ENCODE assay signal across 8 mouse cellular contexts in the genomic region with DNA sequence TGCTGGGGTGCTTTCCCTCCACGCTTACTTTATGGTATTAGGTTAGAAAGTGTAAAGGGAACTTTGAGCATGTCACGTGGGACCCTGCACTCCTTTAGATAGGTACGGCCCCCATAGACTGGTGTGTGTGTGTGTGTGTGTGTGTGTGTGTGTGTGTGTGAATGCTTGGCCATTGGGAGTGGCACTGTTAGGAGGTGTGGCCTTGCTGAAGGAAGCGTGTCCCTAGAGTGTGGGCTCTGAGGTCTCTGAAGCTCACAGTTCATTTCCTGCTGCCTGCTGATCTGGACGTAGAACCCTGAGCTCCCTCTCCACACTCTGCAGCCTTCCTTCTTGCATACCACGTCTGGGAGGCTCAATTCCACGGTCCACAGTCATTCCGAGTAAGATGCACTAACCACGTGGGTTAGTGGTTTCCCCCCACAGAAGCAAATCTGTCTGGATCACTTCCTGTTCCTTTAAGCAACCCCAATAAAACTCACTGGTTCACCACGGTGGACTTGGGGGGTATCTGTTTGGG. TPM values are rescaled to one million over a fixed set of nuclear protein-coding genes. Genes with fewer than 3 reads are reported as not detected.
A peak's percentile ranks its signal among the peaks of the same experiment; 100 is the strongest.
DNase-seq lines count a peak whose midpoint lies in the region; ATAC-seq and TF ChIP-seq lines count a peak whose summit lies in the region.

No protein-coding gene starts in this region.

- peak; percentile 39 for DNase-seq in left cerebral cortex, adult 9 months (ENCODE audit: low spot score in 2 of 2)
- no peak for DNase-seq in left cerebral cortex, adult 11 months (ENCODE audit: low spot score)
- DNase-seq in embryonic facial prominence, embryonic 11.5 days (ENCODE audit: low spot score): no peak
- DNase-seq in liver, postnatal 0 days: no peak
- no peak for DNase-seq in cerebellum, adult 2 months
- no peak for DNase-seq in frontal cortex, postnatal 14 days (ENCODE audit: low spot score in 2 of 2)
- no peak for DNase-seq in cerebellum, postnatal 10 days

- no peak for TF ChIP-seq EP300 in liver, postnatal 0 days (IDR thresholded peaks at IDR 0.05; ENCODE audit: low read depth)

- H3K9ac ChIP-seq in embryonic facial prominence, embryonic 11.5 days (replicated peaks; ENCODE audit: low read length): no peak overlapping the region
- no peak overlapping the region for H3K9ac ChIP-seq in liver, postnatal 0 days (replicated peaks)

- H3K27me3 ChIP-seq in embryonic facial prominence, embryonic 11.5 days (ENCODE audit: control insufficient read depth, insufficient read depth, low read length): no peaks in the 10 kb centered on the region
- no peaks in the 10 kb centered on the region for H3K27me3 ChIP-seq in liver, postnatal 0 days (ENCODE audit: insufficient read depth, low read length)
- no peaks in the 10 kb centered on the region for H3K27me3 ChIP-seq in cerebellum, adult 2 months (ENCODE audit: control insufficient read depth, insufficient read depth, low read length)

- no peak for TF ChIP-seq CTCF in liver, postnatal 0 days (IDR thresholded peaks at IDR 0.05; ENCODE audit: low read depth)
- no peak for TF ChIP-seq CTCF in cerebellum, adult 2 months (IDR thresholded peaks at IDR 0.05; ENCODE audit: borderline replicate concordance, insufficient read depth, low read depth, low read length)

- no peak for TF ChIP-seq POLR2A in cerebellum, adult 2 months (IDR thresholded peaks at IDR 0.05; ENCODE audit: borderline replicate concordance, insufficient read depth, low read length)

- 73% methylated on average over 10 of the region's 10 CpGs for WGBS in embryonic facial prominence, embryonic 11.5 days
- WGBS in liver, postnatal 0 days (ENCODE audit: insufficient replicate concordance): 49% methylated on average over 10 of the region's 10 CpGs
- WGBS in cerebellum, adult 2 months: 70% methylated on average over 10 of the region's 10 CpGs

- peaks cover 8% of the 10 kb centered on the region for H3K36me3 ChIP-seq in embryonic facial prominence, embryonic 11.5 days (replicated peaks; ENCODE audit: control insufficient read depth, insufficient read depth, low read depth, low read length)
- H3K36me3 ChIP-seq in liver, postnatal 0 days (replicated peaks; ENCODE audit: insufficient read depth, low read length): peaks cover 4% of the 10 kb centered on the region; the same call in 1 of the 2 replicates

- H3K27ac ChIP-seq in embryonic facial prominence, embryonic 11.5 days (replicated peaks; ENCODE audit: low read depth, low read length): 0 out of 2 replicates have a peak overlapping the region, but pooled peaks have one; percentile 16
- H3K27ac ChIP-seq in liver, postnatal 0 days (ENCODE audit: low read depth): no peak overlapping the region
- no peak overlapping the region for H3K27ac ChIP-seq in cerebellum, adult 2 months (ENCODE audit: insufficient read depth, low read length)

- peaks cover 3% of the 10 kb centered on the region; the same call in 1 of the 2 replicates for H3K4me1 ChIP-seq in embryonic facial prominence, embryonic 11.5 days (ENCODE audit: control insufficient read depth, insufficient read depth, low read length)
- H3K4me1 ChIP-seq in liver, postnatal 0 days (ENCODE audit: insufficient read depth): peaks cover 9% of the 10 kb centered on the region
- peaks cover 36% of the 10 kb centered on the region for H3K4me1 ChIP-seq in cerebellum, adult 2 months (ENCODE audit: control insufficient read depth, insufficient read depth, low read length)

- no peak overlapping the region for H3K4me2 ChIP-seq in embryonic facial prominence, embryonic 11.5 days (ENCODE audit: low read depth, low read length)
- H3K4me2 ChIP-seq in liver, postnatal 0 days (ENCODE audit: low read depth, low read length): no peak overlapping the region

- no peak for ATAC-seq in embryonic facial prominence, embryonic 11.5 days (replicated peaks; ENCODE audit: insufficient number of reproducible peaks, low FRiP score, low TSS enrichment, low read depth)
- peak; percentile 48 for ATAC-seq in liver, postnatal 0 days
- peak; percentile 49 for ATAC-seq in neutrophil, adult 5-6 weeks (ENCODE audit: extremely low read depth, insufficient number of reproducible peaks, low FRiP score, poor library complexity, severe bottlenecking)

- no peaks in the 10 kb centered on the region for H3K9me3 ChIP-seq in embryonic facial prominence, embryonic 11.5 days (replicated peaks; ENCODE audit: control insufficient read depth, low read length)
- H3K9me3 ChIP-seq in liver, postnatal 0 days (ENCODE audit: low read length): no peaks in the 10 kb centered on the region

- no peak overlapping the region for H3K4me3 ChIP-seq in embryonic facial prominence, embryonic 11.5 days (ENCODE audit: low read depth, low read length)
- no peak overlapping the region for H3K4me3 ChIP-seq in liver, postnatal 0 days (ENCODE audit: low read depth, low read length)
- no peak overlapping the region for H3K4me3 ChIP-seq in cerebellum, adult 2 months (replicated peaks; ENCODE audit: insufficient read depth, low read depth, low read length)

RNA-seq across cellular contexts. Expression of a gene that starts 19.2 kb away (rescaled TPM):
- 88.0 and 97.5 TPM in 2 replicates for polyA plus RNA-seq in embryonic facial prominence, embryonic 11.5 days (2014; fragmentation: Nextera tagmentation; extraction: Ambion mirVana)
- 10.3 and 13.0 TPM in 2 replicates for polyA plus RNA-seq in liver, postnatal 0 days (2015; fragmentation: Nextera tagmentation; extraction: Ambion mirVana)
- total RNA-seq in neutrophil, adult 5-6 weeks (2017): 20.0 and 22.6 TPM in 2 replicates
- 23.3 and 27.8 TPM in 2 replicates for polyA plus RNA-seq in cerebellum, adult 2 months (2012; rRNA removed)

RNA-seq across cellular contexts. Expression of a gene that starts 37.5 kb away (rescaled TPM):
- polyA plus RNA-seq in embryonic facial prominence, embryonic 11.5 days (2014; fragmentation: Nextera tagmentation; extraction: Ambion mirVana): not detected in 2 replicates
- polyA plus RNA-seq in liver, postnatal 0 days (2015; fragmentation: Nextera tagmentation; extraction: Ambion mirVana): not detected in 2 replicates
- total RNA-seq in neutrophil, adult 5-6 weeks (2017): 0.23 TPM in 1 of 2 replicates, not detected in the other
- not detected in 2 replicates for polyA plus RNA-seq in cerebellum, adult 2 months (2012; rRNA removed)

RNA-seq across cellular contexts. Expression of a gene that starts 53.8 kb away (rescaled TPM):
- 0.11 TPM in 1 of 2 replicates, not detected in the other for polyA plus RNA-seq in embryonic facial prominence, embryonic 11.5 days (2014; fragmentation: Nextera tagmentation; extraction: Ambion mirVana)
- polyA plus RNA-seq in liver, postnatal 0 days (2015; fragmentation: Nextera tagmentation; extraction: Ambion mirVana): 0.02 and 0.15 TPM in 2 replicates
- total RNA-seq in neutrophil, adult 5-6 weeks (2017): not detected in 2 replicates
- 0.03 and 0.25 TPM in 2 replicates for polyA plus RNA-seq in cerebellum, adult 2 months (2012; rRNA removed)

RNA-seq across cellular contexts. Expression of a gene that starts 55.7 kb away (rescaled TPM):
- not detected in 2 replicates for polyA plus RNA-seq in embryonic facial prominence, embryonic 11.5 days (2014; fragmentation: Nextera tagmentation; extraction: Ambion mirVana)
- not detected in 2 replicates for polyA plus RNA-seq in liver, postnatal 0 days (2015; fragmentation: Nextera tagmentation; extraction: Ambion mirVana)
- total RNA-seq in neutrophil, adult 5-6 weeks (2017): not detected in 2 replicates
- polyA plus RNA-seq in cerebellum, adult 2 months (2012; rRNA removed): not detected in 2 replicates

Comparison
In these comparisons a context has a peak if more than half of its experiments do, and no peak if none do; other contexts are left out.
1. DNase-seq: peak in left cerebral cortex, adult 9 months (2 of 2); none in left cerebral cortex, adult 11 months (single experiment), embryonic facial prominence, embryonic 11.5 days (single experiment), liver, postnatal 0 days (single experiment), cerebellum, adult 2 months (0 of 2), frontal cortex, postnatal 14 days (0 of 2) and cerebellum, postnatal 10 days (0 of 2).